Mouse (Mus musculus) kidney, postnatal 0 days (tissue): ENCODE results near the gene Purb. TPM values are rescaled to one million over a fixed set of nuclear protein-coding genes. Genes with fewer than 3 reads are reported as not detected.
A peak's percentile ranks its signal among the peaks of the same experiment; 100 is the strongest.

Experiments
- ATAC-seq: fragments of 200-750 bp; cut with Nextera tagmentation; replicated peaks from 2 replicates; pipeline ENCODE4 v1.8.0; 2017; ENCODE audit warnings: low read depth, moderate number of reproducible peaks, moderate TSS enrichment, moderate library complexity; ENCODE audit not compliant: low FRiP score
- DNase-seq: peaks from one replicate; pipeline ENCODE4 v3.0.0-alpha.2; 2016; ENCODE audit warnings: low spot score
- H3K27ac ChIP-seq: fragments of 300-500 bp; sonication (generic); 2 replicates; pipeline ENCODE4 v1.5.1; 2014; ENCODE audit warnings: mild to moderate bottlenecking
- H3K27me3 ChIP-seq: fragments of 300-500 bp; sonication (generic); 2 replicates; pipeline ENCODE4 v1.6.1; 2014; ENCODE audit warnings: low read length, mixed read lengths; ENCODE audit not compliant: insufficient read depth
- H3K36me3 ChIP-seq: fragments of 300-500 bp; sonication (generic); 2 replicates; pipeline ENCODE4 v1.6.1; 2014; ENCODE audit warnings: low read length, mixed read lengths; ENCODE audit not compliant: insufficient read depth
- H3K4me1 ChIP-seq: fragments of 300-500 bp; sonication (generic); replicated peaks from 2 replicates; pipeline ENCODE4 v1.6.1; 2014; ENCODE audit warnings: antibody characterized with exemption, low read length, mixed read lengths; ENCODE audit not compliant: insufficient read depth
- H3K4me2 ChIP-seq: fragments of 300-500 bp; sonication (generic); 2 replicates; pipeline ENCODE4 v1.6.1; 2014; ENCODE audit warnings: mild to moderate bottlenecking, low read length, moderate library complexity, mixed read lengths
- H3K4me3 ChIP-seq: fragments of 300-500 bp; sonication (generic); replicated peaks from 2 replicates; pipeline ENCODE4 v1.5.1; 2014; ENCODE audit warnings: low read depth, low read length
- H3K9ac ChIP-seq: fragments of 300-500 bp; sonication (generic); 2 replicates; pipeline ENCODE4 v1.6.1; 2014; ENCODE audit warnings: low read depth, low read length
- H3K9me3 ChIP-seq: fragments of 300-500 bp; sonication (generic); replicated peaks from 2 replicates; pipeline ENCODE4 v1.6.1; 2016; ENCODE audit warnings: low read length, inconsistent platforms, mixed read lengths
- CTCF ChIP-seq: IDR thresholded peaks from 2 replicates; pipeline ENCODE4 v1.5.1; 2016; ENCODE audit warnings: antibody characterized with exemption, low read depth, mild to moderate bottlenecking, moderate library complexity
- WGBS: fragments of 180-500 bp; shearing (Covaris S2); extraction: QIAGEN DNeasy Blood & Tissue Kit; methylation state at CpG from one replicate; pipeline ENCODE4 v1.1.7; 2014; 5-methylcytosine and 5-hydroxymethylcytosine counted together
- polyA plus RNA-seq: library from polyadenylated mRNA; unstranded; fragments of >200 nt; fragmentation: Nextera tagmentation; extraction: Ambion mirVana; gene quantifications from 2 replicates; pipeline ENCODE4 v1.2.1, GENCODE M21; 2015

Purb gene
- polyA plus RNA-seq, 1 experiment from 2014 or later, result 24.5 TPM

GRCm38 (mm10) chr11:6520507-6521173 lies 44.9 kb upstream of the Purb start, which contains the start of gene Myo1g:
Gene Myo1g, minus strand, starts transcription at chr11:6520965.
- ATAC-seq, result no peak
- WGBS, result 80% methylated on average over 7 of the region's 7 CpGs
- Histone ChIP-seq H3K27ac (no peak within 1 kb of the TSS), H3K9me3 (no peaks in the 10 kb centered on the region), H3K27me3 (no peaks in the 10 kb centered on the region), H3K9ac (no peak within 1 kb of the TSS), H3K4me2 (no peak within 1 kb of the TSS), H3K4me3 (no peak within 1 kb of the TSS), H3K4me1 (no peaks in the 10 kb centered on the region), H3K36me3 (peaks cover 16% of the 10 kb centered on the region)
- DNase-seq, result no peak
- no peak for TF ChIP-seq CTCF

GRCm38 (mm10) chr11:6519491-6520033 lies 43.8 kb upstream of the Purb start:
- no peak for TF ChIP-seq CTCF
- no peaks in the 10 kb centered on the region for H3K4me1 ChIP-seq
- no peak overlapping the region for H3K4me2 ChIP-seq
- H3K9me3 ChIP-seq, result no peaks in the 10 kb centered on the region
- no peaks in the 10 kb centered on the region for H3K27me3 ChIP-seq
- H3K4me3 ChIP-seq, result no peak overlapping the region
- 74% methylated on average over 11 of the region's 11 CpGs for WGBS
- no peak overlapping the region for H3K9ac ChIP-seq
- no peak for DNase-seq
- peaks cover 6% of the 10 kb centered on the region; the same call in 1 of the 2 replicates for H3K36me3 ChIP-seq
- no peak overlapping the region for H3K27ac ChIP-seq
- ATAC-seq, result no peak

DNA sequence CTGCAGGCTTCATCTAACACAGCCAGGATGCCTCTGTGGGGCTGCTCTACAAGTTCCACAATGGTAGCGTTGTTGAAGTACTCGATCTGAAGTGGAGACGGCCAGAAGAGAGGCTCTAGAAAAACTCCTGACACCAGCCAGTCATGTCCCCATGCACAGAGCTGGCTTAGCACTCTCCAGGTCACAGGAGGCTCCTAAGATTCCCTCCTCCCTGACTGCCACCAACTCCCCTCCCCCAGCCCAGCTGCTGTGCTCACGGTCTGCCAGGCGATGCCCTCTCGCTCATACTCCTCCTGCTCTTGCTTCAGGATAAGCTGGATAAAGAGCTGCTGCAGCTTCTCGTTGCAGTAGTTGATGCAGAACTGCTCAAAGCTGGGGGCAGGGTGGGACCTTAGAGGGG lies 39.1 kb upstream of the Purb start:
- 40% methylated on average over 7 of the region's 7 CpGs for WGBS
- no peak overlapping the region for H3K4me2 ChIP-seq
- TF ChIP-seq CTCF, result no peak
- no peak overlapping the region for H3K27ac ChIP-seq
- no peaks in the 10 kb centered on the region for H3K4me1 ChIP-seq
- DNase-seq, result no peak
- no peak overlapping the region for H3K4me3 ChIP-seq
- no peaks in the 10 kb centered on the region for H3K36me3 ChIP-seq
- H3K9ac ChIP-seq, result no peak overlapping the region
- no peaks in the 10 kb centered on the region for H3K27me3 ChIP-seq
- 0 out of 2 replicates have a peak, but pooled peaks have one; percentile 26 for ATAC-seq
- H3K9me3 ChIP-seq, result no peaks in the 10 kb centered on the region

DNA sequence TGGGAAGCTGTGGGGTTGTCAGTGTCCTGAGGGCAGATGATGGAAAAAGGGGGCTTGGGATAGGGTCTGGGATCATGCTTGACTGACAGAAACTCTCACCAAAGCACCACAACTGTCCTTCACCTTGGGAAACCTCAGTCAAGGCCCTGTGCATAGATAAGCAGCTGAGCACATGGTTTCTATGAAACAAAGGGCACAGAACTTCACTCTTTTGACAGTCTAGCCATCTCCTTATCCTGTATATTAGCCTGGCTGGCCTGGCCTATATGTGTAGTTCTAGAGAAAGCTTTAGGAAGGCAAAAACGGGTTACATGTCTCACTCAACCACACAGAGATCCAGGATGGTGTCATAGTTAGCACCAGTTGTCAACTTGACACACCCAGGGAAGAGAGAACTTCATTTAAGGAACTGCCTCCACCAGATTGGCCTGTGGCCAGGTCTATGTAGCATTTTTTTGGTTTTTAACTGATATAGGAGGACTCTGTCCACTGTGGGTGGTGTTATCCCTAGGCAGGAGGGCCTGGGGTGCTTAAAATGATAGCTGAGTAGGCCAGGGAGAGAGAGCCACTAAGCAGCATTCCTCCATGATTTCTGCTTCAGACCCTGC lies 32.7 kb upstream of the Purb start:
- Histone ChIP-seq H3K36me3 (no peaks in the 10 kb centered on the region), H3K27ac (no peak overlapping the region), H3K9me3 (no peaks in the 10 kb centered on the region), H3K4me2 (no peak overlapping the region), H3K4me1 (no peaks in the 10 kb centered on the region), H3K9ac (no peak overlapping the region), H3K4me3 (no peak overlapping the region), H3K27me3 (no peaks in the 10 kb centered on the region)
- TF ChIP-seq CTCF, result no peak
- WGBS, result 45% methylated on average over 1 of the region's 1 CpGs
- ATAC-seq (no peak), DNase-seq (no peak)

GRCm38 (mm10) chr11:6506516-6506915 lies 30.8 kb upstream of the Purb start:
- Histone ChIP-seq H3K36me3 (no peaks in the 10 kb centered on the region), H3K27ac (no peak overlapping the region), H3K4me1 (no peaks in the 10 kb centered on the region), H3K4me3 (no peak overlapping the region), H3K4me2 (no peak overlapping the region), H3K27me3 (no peaks in the 10 kb centered on the region), H3K9ac (no peak overlapping the region), H3K9me3 (no peaks in the 10 kb centered on the region)
- TF ChIP-seq CTCF, result no peak
- ATAC-seq (no peak; the same call in 1 of the 2 replicates), DNase-seq (no peak)
- WGBS, result 77% methylated on average over 9 of the region's 9 CpGs

DNA sequence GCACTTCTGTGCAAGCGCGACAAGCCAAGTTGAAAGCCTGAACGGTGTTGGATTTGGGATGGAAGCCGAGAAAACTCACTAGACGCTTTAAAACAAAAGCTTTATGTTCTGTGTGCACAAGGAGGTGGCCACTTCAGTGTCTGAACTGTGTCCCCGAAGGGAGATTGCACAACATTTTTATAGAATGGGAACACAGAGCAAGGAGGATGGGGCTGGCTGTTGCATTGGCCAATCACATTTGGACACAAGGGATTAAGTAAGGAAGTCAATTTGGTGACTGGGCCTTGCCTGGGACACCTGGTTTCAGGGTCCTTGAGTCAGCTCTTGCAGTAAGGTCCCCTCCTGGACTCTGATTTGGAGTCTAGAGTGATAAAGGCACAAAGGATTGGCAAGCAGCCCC lies 29.0 kb upstream of the Purb start:
- ATAC-seq, result no peak

More for the DNA sequence above, 29.0 kb upstream of the Purb start:
- Histone ChIP-seq H3K4me3 (no peak overlapping the region), H3K9ac (no peak overlapping the region), H3K27me3 (no peaks in the 10 kb centered on the region), H3K4me2 (no peak overlapping the region), H3K27ac (no peak overlapping the region), H3K9me3 (no peaks in the 10 kb centered on the region), H3K36me3 (no peaks in the 10 kb centered on the region), H3K4me1 (no peaks in the 10 kb centered on the region)
- TF ChIP-seq CTCF, result no peak
- 82% methylated on average over 6 of the region's 6 CpGs for WGBS
- no peak for DNase-seq
